Mouse (Mus musculus) spleen, adult 2 months (tissue): ENCODE data around the gene Apba2.

ENCODE experiments used
- CTCF ChIP-seq: fragments of 200-500 bp; IDR thresholded peaks from 2 replicates; pipeline ENCODE4 v1.5.1; 2011; ENCODE audit warnings: mild to moderate bottlenecking, inconsistent platforms; ENCODE audit not compliant: insufficient read depth, insufficient read length, insufficient replicate concordance; ENCODE audit errors: extremely low read depth
- POLR2A ChIP-seq: fragments of 200-500 bp; IDR thresholded peaks from 2 replicates; pipeline ENCODE4 v1.6.1; 2011; ENCODE audit warnings: low read depth, low read length, inconsistent platforms

- no peak for TF ChIP-seq CTCF
- no peak for TF ChIP-seq POLR2A
Observed at GRCm38 (mm10) chr7:64533374-64533773, 31.9 kb downstream of the Apba2 start.
